ENCODE assay signal across 10 mouse cellular contexts in the genomic region with DNA sequence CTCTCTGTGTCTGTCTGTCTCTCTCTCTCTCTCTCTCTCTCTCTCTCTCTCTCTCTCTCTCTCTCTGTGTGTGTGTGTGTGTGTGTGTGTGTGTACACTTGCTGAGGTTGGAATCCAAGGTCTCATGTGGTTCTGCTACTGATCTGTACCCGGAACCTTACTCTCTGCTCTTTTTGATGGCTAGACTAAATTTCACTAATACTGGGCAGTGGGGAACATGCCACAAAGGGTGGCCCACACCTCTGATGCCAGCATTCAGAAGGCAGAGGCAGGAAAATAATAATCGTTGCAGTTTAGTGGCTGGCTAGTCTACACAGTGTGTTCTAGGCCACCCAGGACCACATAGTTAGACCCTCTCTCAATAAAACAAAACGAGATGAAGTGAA. TPM values are rescaled to one million over a fixed set of nuclear protein-coding genes. Genes with fewer than 3 reads are reported as not detected.
DNase-seq lines count a peak whose midpoint lies in the region; ATAC-seq and TF ChIP-seq lines count a peak whose summit lies in the region.
"Had no signal": no experiment of that assay in that cellular context is flagged by ENCODE, and none has a peak within 500 bp of the region (broad histone marks: within the 10 kb centered on the region; RNA-seq: fewer than 3 reads in every experiment).

No protein-coding gene starts in this region.

- peak overlapping the region; percentile 72; the same call in 1 of the 2 replicates for H3K27ac ChIP-seq in layer of hippocampus, adult 2 months
- peak overlapping the region; percentile 40; the same call in 1 of the 2 replicates for H3K27ac ChIP-seq in bone marrow, adult 2 months (ENCODE audit: control insufficient read depth, insufficient read depth, low read depth, low read length, poor library complexity)
- peak overlapping the region; percentile 68; the same call in 1 of the 2 replicates for H3K27ac ChIP-seq in heart, embryonic 15.5 days
- H3K27ac ChIP-seq in forebrain, embryonic 16.5 days (ENCODE audit: low read length): no peak overlapping the region

- H3K4me2 ChIP-seq in heart, embryonic 15.5 days: peak overlapping the region; percentile 49; the same call in 1 of the 2 replicates
- H3K4me2 ChIP-seq in forebrain, embryonic 16.5 days (ENCODE audit: low read length): no peak overlapping the region

- no peak for TF ChIP-seq POLR2A in bone marrow, adult 2 months (IDR thresholded peaks at IDR 0.05; ENCODE audit: borderline replicate concordance, control insufficient read depth, low read depth, low read length)

- 0 out of 2 replicates have a peak overlapping the region, but pooled peaks have one; percentile 14 for H3K9ac ChIP-seq in heart, embryonic 15.5 days
- H3K9ac ChIP-seq in forebrain, embryonic 16.5 days (replicated peaks; ENCODE audit: low read depth, low read length): no peak overlapping the region

- no peaks in the 10 kb centered on the region for H3K27me3 ChIP-seq in heart, embryonic 15.5 days
- H3K27me3 ChIP-seq in forebrain, embryonic 16.5 days (replicated peaks; ENCODE audit: control insufficient read depth, insufficient read depth, low read length): no peaks in the 10 kb centered on the region

- ATAC-seq in heart, embryonic 15.5 days (replicated peaks; ENCODE audit: insufficient number of reproducible peaks, insufficient read depth, low FRiP score, low read depth): no peak
- ATAC-seq in megakaryocyte progenitor cell, adult 5-6 weeks (replicated peaks; ENCODE audit: poor library complexity): peak; percentile 28
- ATAC-seq in forebrain, embryonic 16.5 days: no peak

- H3K36me3 ChIP-seq in heart, embryonic 15.5 days: 0 out of 2 replicates have a peak, but pooled peaks cover 4% of the 10 kb centered on the region
- no peaks in the 10 kb centered on the region for H3K36me3 ChIP-seq in forebrain, embryonic 16.5 days (ENCODE audit: control insufficient read depth, insufficient read depth)

- DNase-seq in layer of hippocampus, adult 2 months (ENCODE audit: low spot score in 2 of 2): no peak
- DNase-seq in layer of hippocampus, adult 8-10 months (ENCODE audit: low spot score in 2 of 2): no peak
- DNase-seq in spleen, postnatal 14 days (ENCODE audit: low spot score in 2 of 2): no peak
- DNase-seq in layer of hippocampus, postnatal 25 days (ENCODE audit: extremely low spot score in 1 of 2, low spot score in 1 of 2): no peak
- DNase-seq: adrenal gland, postnatal 25 days had no signal

- no peaks in the 10 kb centered on the region for H3K9me3 ChIP-seq in heart, embryonic 15.5 days (replicated peaks)
- no peaks in the 10 kb centered on the region for H3K9me3 ChIP-seq in forebrain, embryonic 16.5 days (ENCODE audit: control insufficient read depth, low read length)

- 23% methylated on average over 3 of the region's 3 CpGs for WGBS in bone marrow, adult 2 months
- WGBS in heart, embryonic 15.5 days: 70% methylated on average over 3 of the region's 3 CpGs
- WGBS in forebrain, embryonic 16.5 days: 79% methylated on average over 3 of the region's 3 CpGs

- no peak for TF ChIP-seq CTCF in layer of hippocampus, adult 2 months (conservative IDR thresholded peaks at IDR 0.05)
- TF ChIP-seq CTCF in bone marrow, adult 2 months (IDR thresholded peaks at IDR 0.05; ENCODE audit: control insufficient read depth, insufficient read depth, low read length): no peak

- H3K4me1 ChIP-seq in bone marrow, adult 2 months (ENCODE audit: control insufficient read depth, insufficient read depth, low read length): peaks cover 2% of the 10 kb centered on the region; the same call in 1 of the 2 replicates
- no peaks in the 10 kb centered on the region for H3K4me1 ChIP-seq in heart, embryonic 15.5 days (replicated peaks)
- H3K4me1 ChIP-seq in forebrain, embryonic 16.5 days (replicated peaks; ENCODE audit: control insufficient read depth, insufficient read depth, low read length): no peaks in the 10 kb centered on the region

- no peak overlapping the region; the same call in 1 of the 2 replicates for H3K4me3 ChIP-seq in layer of hippocampus, adult 2 months
- H3K4me3 ChIP-seq in bone marrow, adult 2 months (replicated peaks; ENCODE audit: control insufficient read depth, low read depth, low read length): no peak overlapping the region
- H3K4me3 ChIP-seq in heart, embryonic 15.5 days: peak overlapping the region; percentile 39
- no peak overlapping the region for H3K4me3 ChIP-seq in forebrain, embryonic 16.5 days (replicated peaks; ENCODE audit: low read length)

RNA-seq across cellular contexts. Expression of a gene that starts 0.3 kb away (rescaled TPM):
- total RNA-seq in layer of hippocampus, adult 2 months (2021): 1 to 10 TPM; 5.8 to 6.6 TPM
- total RNA-seq in layer of hippocampus, adult 8-10 months (2022): 1 to 10 TPM; 2.7 to 6.0 (median 5.3) TPM
- 1.3 and 2.1 TPM in 2 replicates for polyA plus RNA-seq in bone marrow, adult 2 months (2011; ENCODE audit: insufficient read depth, insufficient read length, low replicate concordance, missing spikeins)
- 1.7 and 2.4 TPM in 2 replicates for polyA plus RNA-seq in heart, embryonic 15.5 days (2015; fragmentation: Nextera tagmentation; extraction: Ambion mirVana)
- 0.66 and 0.77 TPM in 2 replicates for total RNA-seq in megakaryocyte progenitor cell, adult 5-6 weeks (2015)
- 0.04 and 0.41 TPM in 2 replicates for total RNA-seq in megakaryocyte progenitor cell, adult 5-6 weeks (2017)
- total RNA-seq in layer of hippocampus, postnatal 25 days (2021): 1 to 10 TPM; 4.3 to 4.9 TPM
- polyA plus RNA-seq in forebrain, embryonic 16.5 days (2015; fragmentation: Nextera tagmentation; extraction: Ambion mirVana): 0.35 and 0.40 TPM in 2 replicates

RNA-seq across cellular contexts. Expression of a gene that starts 7.8 kb away (rescaled TPM):
- total RNA-seq in layer of hippocampus, adult 2 months (2021): 100 to 1,000 TPM; 308 to 352 TPM
- total RNA-seq in layer of hippocampus, adult 8-10 months (2022): 100 to 1,000 TPM; 305 to 338 (median 326) TPM
- polyA plus RNA-seq in bone marrow, adult 2 months (2011; ENCODE audit: insufficient read depth, insufficient read length, low replicate concordance, missing spikeins): 478 and 809 TPM in 2 replicates
- 246 and 397 TPM in 2 replicates for polyA plus RNA-seq in heart, embryonic 15.5 days (2015; fragmentation: Nextera tagmentation; extraction: Ambion mirVana)
- 1,416 and 1,430 TPM in 2 replicates for total RNA-seq in megakaryocyte progenitor cell, adult 5-6 weeks (2015)
- 1,966 and 2,167 TPM in 2 replicates for total RNA-seq in megakaryocyte progenitor cell, adult 5-6 weeks (2017)
- 100 to 1,000 TPM; 267 to 278 TPM for total RNA-seq in layer of hippocampus, postnatal 25 days (2021)
- polyA plus RNA-seq in forebrain, embryonic 16.5 days (2015; fragmentation: Nextera tagmentation; extraction: Ambion mirVana): 335 and 339 TPM in 2 replicates

RNA-seq across cellular contexts. Expression of a gene that starts 35.0 kb away (rescaled TPM):
- total RNA-seq in layer of hippocampus, adult 2 months (2021): 10 to 100 TPM; 24.3 to 24.8 TPM
- 10 to 100 TPM; 24.6 to 25.5 (median 24.8) TPM for total RNA-seq in layer of hippocampus, adult 8-10 months (2022)
- polyA plus RNA-seq in bone marrow, adult 2 months (2011; ENCODE audit: insufficient read depth, insufficient read length, low replicate concordance, missing spikeins): 6.0 and 9.1 TPM in 2 replicates
- 14.1 and 15.8 TPM in 2 replicates for polyA plus RNA-seq in heart, embryonic 15.5 days (2015; fragmentation: Nextera tagmentation; extraction: Ambion mirVana)
- 35.6 and 38.4 TPM in 2 replicates for total RNA-seq in megakaryocyte progenitor cell, adult 5-6 weeks (2015)
- 23.5 and 23.7 TPM in 2 replicates for total RNA-seq in megakaryocyte progenitor cell, adult 5-6 weeks (2017)
- total RNA-seq in layer of hippocampus, postnatal 25 days (2021): 10 to 100 TPM; 21.9 to 23.3 TPM
- polyA plus RNA-seq in forebrain, embryonic 16.5 days (2015; fragmentation: Nextera tagmentation; extraction: Ambion mirVana): 14.8 and 16.2 TPM in 2 replicates

RNA-seq across cellular contexts. Expression of a gene that starts 45.1 kb away (rescaled TPM):
- total RNA-seq in layer of hippocampus, adult 2 months (2021): under 1 TPM; 0.13 to 0.17 TPM
- under 1 TPM; 0.14 to 0.39 (median 0.36) TPM for total RNA-seq in layer of hippocampus, adult 8-10 months (2022)
- not detected in 2 replicates for polyA plus RNA-seq in bone marrow, adult 2 months (2011; ENCODE audit: insufficient read depth, insufficient read length, low replicate concordance, missing spikeins)
- polyA plus RNA-seq in heart, embryonic 15.5 days (2015; fragmentation: Nextera tagmentation; extraction: Ambion mirVana): 0.09 and 0.10 TPM in 2 replicates
- not detected in 2 replicates for total RNA-seq in megakaryocyte progenitor cell, adult 5-6 weeks (2015)
- total RNA-seq in megakaryocyte progenitor cell, adult 5-6 weeks (2017): not detected in 2 replicates
- total RNA-seq in layer of hippocampus, postnatal 25 days (2021): under 1 TPM; 0.25 to 0.35 TPM
- 0.08 TPM in 1 of 2 replicates, not detected in the other for polyA plus RNA-seq in forebrain, embryonic 16.5 days (2015; fragmentation: Nextera tagmentation; extraction: Ambion mirVana)
- polyA plus RNA-seq: inflammation-experienced regulatory T-cells, adult 6 months had no signal

Comparison
In these comparisons a context has a peak if more than half of its experiments do, and no peak if none do; other contexts are left out.
1. RNA of a gene that starts 7.8 kb away (total RNA-seq): 1,416 to 2,167 TPM in megakaryocyte progenitor cell, adult 5-6 weeks; 308 to 352 TPM in layer of hippocampus, adult 2 months, 305 to 338 TPM in layer of hippocampus, adult 8-10 months and 267 to 278 TPM in layer of hippocampus, postnatal 25 days; every median in the first group is over 4 times any median in the second.